Mouse (Mus musculus) myocyte (in vitro differentiated cells): ENCODE results near the gene Lamb2. TPM values are rescaled to one million over a fixed set of nuclear protein-coding genes. Genes with fewer than 3 reads are reported as not detected.

Experiments used
- H3K27me3 ChIP-seq: one replicate; pipeline ENCODE4 v1.6.1; 2011; ENCODE audit not compliant: control insufficient read depth, insufficient read depth, insufficient read length
- H3K36me3 ChIP-seq: one replicate; pipeline ENCODE4 v1.6.1; 2011; ENCODE audit not compliant: control insufficient read depth, insufficient read depth
- H3K4me2 ChIP-seq: one replicate; pipeline ENCODE4 v1.6.1; 2011; ENCODE audit warnings: low read depth, control low read depth
- H3K4me3 ChIP-seq: one replicate; pipeline ENCODE4 v1.5.1; 2011; ENCODE audit warnings: mild to moderate bottlenecking, control low read depth, moderate library complexity
- H3K79me2 ChIP-seq: one replicate; pipeline ENCODE4 v1.6.1; 2011; ENCODE audit not compliant: control insufficient read depth, insufficient read depth
- H3ac ChIP-seq: one replicate; pipeline ENCODE4 v1.6.1; 2011; ENCODE audit not compliant: control insufficient read depth, insufficient read length
- CEBPB ChIP-seq: IDR thresholded peaks from 2 replicates; pipeline ENCODE4 v1.6.1; 2011; ENCODE audit warnings: mild to moderate bottlenecking, moderate library complexity; ENCODE audit not compliant: poor library complexity, insufficient read depth, severe bottlenecking
- E2F4 ChIP-seq: IDR thresholded peaks from one replicate; pipeline ENCODE4 v1.6.1; 2011; ENCODE audit warnings: mild to moderate bottlenecking, control low read depth, moderate library complexity; ENCODE audit not compliant: insufficient read depth
- MAX ChIP-seq: IDR thresholded peaks from one replicate; pipeline ENCODE4 v1.6.1; 2011; ENCODE audit warnings: low read depth, mild to moderate bottlenecking, control low read depth
- MYOD1 ChIP-seq, 3 experiments: IDR thresholded peaks; one replicate each; pipeline ENCODE4 v1.6.1; 2011; ENCODE audit warnings: control low read depth in 2 of 3, low read depth in 2 of 3, mild to moderate bottlenecking in 2 of 3, moderate library complexity in 1 of 3; ENCODE audit not compliant: insufficient read length in 2 of 3, control insufficient read depth in 1 of 3
- MYOG ChIP-seq, 3 experiments: IDR thresholded peaks; one replicate each; pipeline ENCODE4 v1.6.1; 2011; ENCODE audit warnings: control low read depth in 2 of 3, low read depth in 2 of 3, mild to moderate bottlenecking in 2 of 3; ENCODE audit not compliant: insufficient read length in 2 of 3, control insufficient read depth in 1 of 3, insufficient read depth in 1 of 3
- POLR2A ChIP-seq: IDR thresholded peaks from one replicate; pipeline ENCODE4 v1.6.1; 2011; ENCODE audit warnings: low read depth, mild to moderate bottlenecking, control low read depth, moderate library complexity; ENCODE audit not compliant: insufficient read length
- POLR2AphosphoS2 ChIP-seq: IDR thresholded peaks from one replicate; pipeline ENCODE4 v1.6.1; 2011; ENCODE audit warnings: low read depth, control low read depth; ENCODE audit not compliant: insufficient read length
- REST ChIP-seq: IDR thresholded peaks from one replicate; pipeline ENCODE4 v1.6.1; 2011; ENCODE audit warnings: mild to moderate bottlenecking, control low read depth, moderate library complexity; ENCODE audit not compliant: insufficient read depth, insufficient read length
- SRF ChIP-seq: IDR thresholded peaks from one replicate; pipeline ENCODE4 v1.6.1; 2011; ENCODE audit warnings: low read depth; ENCODE audit not compliant: control insufficient read depth, insufficient read length
- TCF12 ChIP-seq: IDR thresholded peaks from one replicate; pipeline ENCODE4 v1.6.1; 2011; ENCODE audit warnings: mild to moderate bottlenecking, control low read depth; ENCODE audit not compliant: poor library complexity, insufficient read depth, severe bottlenecking
- TCF3 ChIP-seq: IDR thresholded peaks from one replicate; pipeline ENCODE4 v1.6.1; 2011; ENCODE audit warnings: low read depth, control low read depth; ENCODE audit not compliant: insufficient read length
- USF1 ChIP-seq: IDR thresholded peaks from one replicate; pipeline ENCODE4 v1.6.1; 2011; ENCODE audit warnings: low read depth, mild to moderate bottlenecking, control low read depth, moderate library complexity
- polyA plus RNA-seq: library from polyadenylated mRNA; unstranded; fragments of >200 nt; fragmentation: generic; extraction: Trizol; gene quantifications from one replicate; pipeline ENCODE4 v1.2.1, GENCODE M21; 2012; ENCODE audit warnings: missing spikeins

Gene Lamb2
- 61.6 TPM for polyA plus RNA-seq

GRCm38 (mm10) chr9:108479721-108480351, at the start of gene Lamb2:
Gene Lamb2, plus strand, starts transcription at chr9:108479736.
- Histone ChIP-seq H3K4me3 (peak within 1 kb of the TSS; percentile 50), H3K4me2 (peak within 1 kb of the TSS; percentile 75), H3K79me2 (peaks cover 22% of the 10 kb centered on the region), H3K27me3 (no peaks in the 10 kb centered on the region), H3ac (peak within 1 kb of the TSS; percentile 24), H3K36me3 (peaks cover 6% of the 10 kb centered on the region)
- TF ChIP-seq MYOD1 (IDR thresholded peaks at IDR 0.05; ENCODE audit: control insufficient read depth in 1 of 3, insufficient read length in 2 of 3, low read depth in 2 of 3): no peak
- no peak for TF ChIP-seq MYOG (IDR thresholded peaks at IDR 0.05; ENCODE audit: control insufficient read depth in 1 of 3, insufficient read depth in 1 of 3, insufficient read length in 2 of 3, low read depth in 2 of 3)
- TF ChIP-seq TCF12: no peak
- no peak for TF ChIP-seq CEBPB
- TF ChIP-seq TCF3: no peak
- peak; percentile 74 for TF ChIP-seq POLR2AphosphoS2
- peak; percentile 80 for TF ChIP-seq POLR2A

- TF ChIP-seq E2F4 (no peak), MYOD1 (IDR thresholded peaks at IDR 0.05; ENCODE audit: control insufficient read depth in 1 of 3, insufficient read length in 2 of 3, low read depth in 2 of 3) (no peak), SRF (no peak), MYOG (IDR thresholded peaks at IDR 0.05; ENCODE audit: control insufficient read depth in 1 of 3, insufficient read depth in 1 of 3, insufficient read length in 2 of 3, low read depth in 2 of 3) (no peak), POLR2A (no peak), TCF12 (no peak)
- H3K4me3 ChIP-seq: no peak overlapping the region
These were observed 48.0 kb upstream of the Lamb2 start for GRCm38 (mm10) chr9:108431431-108432067.

DNA sequence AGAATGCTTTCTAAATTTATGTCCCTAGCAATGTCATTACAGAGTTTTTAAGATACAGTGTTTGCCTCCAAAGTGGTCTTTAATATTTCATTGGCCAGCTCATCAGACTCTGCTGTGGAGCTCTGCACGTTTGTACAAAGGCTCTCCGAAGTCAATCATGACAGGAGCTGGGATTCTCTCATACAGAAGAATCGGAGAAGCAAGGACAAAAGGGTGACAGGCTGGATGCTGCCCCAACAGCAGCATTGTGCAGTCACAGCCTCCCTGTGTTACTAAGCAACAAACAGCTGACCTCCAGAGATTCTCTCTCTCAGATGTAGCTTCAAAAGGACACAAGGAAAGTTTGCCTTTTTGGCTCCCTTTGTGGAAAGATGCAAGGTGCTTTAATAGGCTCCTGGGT, 43.4 kb upstream of the Lamb2 start, which contains the start of gene BC048562:
Gene BC048562 (plus strand): TSS at position 301 of the 400 bp plus-strand sequence.
- TF ChIP-seq MYOG (IDR thresholded peaks at IDR 0.05; ENCODE audit: control insufficient read depth in 1 of 3, insufficient read depth in 1 of 3, insufficient read length in 2 of 3, low read depth in 2 of 3) (no peak), REST (no peak), E2F4 (no peak), POLR2A (no peak), USF1 (no peak), MYOD1 (IDR thresholded peaks at IDR 0.05; ENCODE audit: control insufficient read depth in 1 of 3, insufficient read length in 2 of 3, low read depth in 2 of 3) (no peak), POLR2AphosphoS2 (no peak), MAX (no peak), TCF12 (no peak), CEBPB (no peak), SRF (no peak), TCF3 (no peak)
- Histone ChIP-seq H3K27me3 (peaks cover 20% of the 10 kb centered on the region), H3K4me2 (no peak within 1 kb of the TSS), H3K79me2 (no peaks in the 10 kb centered on the region), H3K4me3 (no peak within 1 kb of the TSS), H3K36me3 (no peaks in the 10 kb centered on the region), H3ac (no peak within 1 kb of the TSS)

More at GRCm38 (mm10) chr9:108431431-108432067, 48.0 kb upstream of the Lamb2 start:
- Histone ChIP-seq H3K27me3 (peaks cover 8% of the 10 kb centered on the region), H3K36me3 (no peaks in the 10 kb centered on the region), H3K79me2 (no peaks in the 10 kb centered on the region), H3ac (no peak overlapping the region), H3K4me2 (no peak overlapping the region)

GRCm38 (mm10) chr9:108439176-108439575, 40.4 kb upstream of the Lamb2 start:
- no peak overlapping the region for H3ac ChIP-seq
- no peak overlapping the region for H3K4me2 ChIP-seq
- H3K79me2 ChIP-seq: no peaks in the 10 kb centered on the region
- no peaks in the 10 kb centered on the region for H3K36me3 ChIP-seq
- no peak overlapping the region for H3K4me3 ChIP-seq
- peaks cover 20% of the 10 kb centered on the region for H3K27me3 ChIP-seq
- TF ChIP-seq TCF3 (no peak), POLR2A (no peak), CEBPB (no peak), TCF12 (no peak), E2F4 (no peak), POLR2AphosphoS2 (no peak), USF1 (no peak), SRF (no peak), REST (no peak), MAX (no peak), MYOD1 (IDR thresholded peaks at IDR 0.05; ENCODE audit: control insufficient read depth in 1 of 3, insufficient read length in 2 of 3, low read depth in 2 of 3) (no peak), MYOG (IDR thresholded peaks at IDR 0.05; ENCODE audit: control insufficient read depth in 1 of 3, insufficient read depth in 1 of 3, insufficient read length in 2 of 3, low read depth in 2 of 3) (no peak)
